Mouse (Mus musculus) adipocyte (in vitro differentiated cells): ENCODE measurements around the gene Zscan20.
A peak's percentile ranks its signal among the peaks of the same experiment; 100 is the strongest.

Experiments
- DNase-seq: peaks from one replicate; pipeline ENCODE4 v3.0.0-alpha.2; 2016; ENCODE audit warnings: low spot score

Gene Zscan20

DNA sequence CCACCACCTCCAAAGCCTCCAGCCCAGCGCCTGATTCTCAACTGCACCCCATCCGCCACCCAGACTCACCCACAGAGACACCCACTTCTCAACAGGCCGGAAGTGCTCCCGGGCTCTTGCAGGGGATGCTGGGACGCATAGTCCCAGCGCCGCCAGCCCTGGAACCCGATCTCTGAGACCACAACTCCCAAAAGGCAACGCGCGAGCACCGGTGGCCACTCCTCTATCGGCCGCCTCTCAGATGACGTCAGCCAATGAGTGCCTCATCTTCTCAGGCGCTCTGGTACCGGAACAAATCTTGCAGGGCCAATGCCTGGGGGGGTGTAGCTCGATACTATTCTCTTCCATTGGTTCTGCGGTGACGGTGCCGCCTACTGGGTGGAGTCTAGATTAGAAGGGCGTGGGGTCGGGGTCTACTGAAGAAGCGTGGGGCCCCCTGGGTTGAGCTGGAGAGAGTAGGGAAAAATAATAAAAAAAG lies at the start of gene Zscan20:
TSS of gene Zscan20 (minus strand) at position 174 of the 478 bp plus-strand sequence.
- DNase-seq: peak; percentile 98

DNA sequence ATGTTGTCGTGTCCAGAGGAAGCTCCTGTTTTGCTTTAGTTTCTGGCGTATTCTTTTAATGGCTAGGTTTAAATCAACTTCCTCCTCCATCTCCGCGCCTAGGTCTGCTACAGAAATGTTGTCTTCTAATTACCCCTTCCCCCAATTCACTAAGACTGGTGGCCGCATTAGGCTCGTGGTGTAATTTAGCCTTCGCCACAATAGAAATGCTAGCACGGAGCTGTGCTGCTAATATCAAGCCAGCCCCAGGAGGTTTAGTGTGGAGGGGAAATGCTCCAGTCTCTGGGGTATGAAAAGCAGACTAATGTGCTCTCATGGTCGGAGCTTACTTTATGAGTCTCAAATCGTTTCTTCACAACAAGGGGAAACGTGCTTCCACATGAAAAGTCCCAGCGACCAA lies 45.5 kb upstream of the Zscan20 start:
- no peak for DNase-seq

DNA sequence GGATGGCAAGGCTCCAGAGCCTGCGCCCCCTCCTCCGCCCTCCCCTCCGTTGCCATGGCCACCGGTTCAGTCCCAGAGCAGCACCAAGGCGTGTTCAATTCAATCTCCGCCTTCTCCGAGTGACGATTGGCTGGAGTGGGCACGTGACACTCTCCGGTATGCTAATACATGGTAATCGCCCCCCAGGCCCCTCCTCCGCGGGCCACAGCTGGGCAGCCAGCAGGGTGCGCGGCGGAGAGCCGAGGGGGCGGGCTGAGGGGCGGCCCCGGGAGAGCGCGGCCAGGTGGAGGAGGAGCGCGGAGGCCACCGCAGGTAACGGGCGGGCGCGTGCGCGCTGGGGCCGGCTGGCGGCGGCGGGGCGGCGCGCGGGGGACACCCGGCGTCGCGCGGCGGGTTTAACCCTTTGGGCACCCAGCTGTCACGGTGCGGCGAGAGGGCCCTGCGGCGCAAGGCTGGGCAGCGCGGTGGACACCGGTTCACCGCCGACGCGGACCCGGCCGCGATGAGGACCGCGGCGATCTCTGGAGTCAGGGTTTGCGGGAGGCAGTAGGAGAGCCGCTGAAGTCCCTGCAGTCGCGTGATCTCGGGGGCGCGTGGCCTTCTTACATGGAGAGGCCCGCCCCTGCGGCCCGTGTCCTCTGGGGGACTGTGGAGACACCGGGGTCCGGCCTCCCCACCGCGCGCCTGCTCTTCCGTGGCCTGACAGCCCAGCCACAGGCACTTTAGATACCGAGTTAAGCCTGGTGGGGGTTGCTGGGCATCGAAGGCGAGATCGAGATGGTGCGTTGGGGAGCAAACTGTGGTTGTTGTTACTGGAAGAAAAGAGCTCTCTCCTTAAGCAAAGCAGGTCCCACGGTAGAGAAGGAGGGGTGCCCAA lies 44.8 kb upstream of the Zscan20 start, which contains the start of gene Phc2:
TSS of gene Phc2 (plus strand) at position 198 of the 877 bp plus-strand sequence.
- no peak for DNase-seq

DNA sequence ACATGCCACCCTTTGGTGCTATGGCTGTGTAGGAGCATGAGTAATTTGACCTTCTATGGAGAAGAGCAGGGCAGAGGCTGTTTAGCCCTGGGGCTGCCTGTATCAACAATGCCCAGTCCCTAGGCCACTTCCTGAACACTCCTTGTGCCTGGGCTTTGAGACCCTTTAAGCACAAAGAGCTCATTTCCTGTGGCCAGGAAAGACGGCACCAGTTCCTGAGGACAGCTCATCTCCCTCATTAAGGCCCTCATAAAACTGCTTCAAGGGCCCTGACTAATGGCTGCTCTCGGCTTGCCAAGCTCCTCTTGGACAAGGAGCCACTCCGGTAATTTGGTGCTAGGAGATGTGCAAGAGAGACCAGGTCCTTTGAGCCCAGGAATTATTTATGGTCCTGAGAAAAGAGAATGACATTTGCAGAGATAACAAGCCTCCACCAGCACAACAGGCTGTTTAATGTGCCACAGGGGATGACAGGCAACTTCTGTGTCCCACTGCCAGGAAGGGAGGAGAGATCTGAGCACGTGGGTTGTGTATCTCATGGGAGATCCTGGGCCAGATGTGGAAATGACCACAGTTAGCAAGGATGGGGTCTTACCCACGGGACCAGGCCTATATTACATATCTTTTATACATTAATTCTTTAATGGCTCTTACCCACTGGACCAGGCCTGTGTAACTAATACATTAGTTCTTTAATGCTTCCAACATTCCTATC lies 42.8 kb upstream of the Zscan20 start:
- no peak for DNase-seq

DNA sequence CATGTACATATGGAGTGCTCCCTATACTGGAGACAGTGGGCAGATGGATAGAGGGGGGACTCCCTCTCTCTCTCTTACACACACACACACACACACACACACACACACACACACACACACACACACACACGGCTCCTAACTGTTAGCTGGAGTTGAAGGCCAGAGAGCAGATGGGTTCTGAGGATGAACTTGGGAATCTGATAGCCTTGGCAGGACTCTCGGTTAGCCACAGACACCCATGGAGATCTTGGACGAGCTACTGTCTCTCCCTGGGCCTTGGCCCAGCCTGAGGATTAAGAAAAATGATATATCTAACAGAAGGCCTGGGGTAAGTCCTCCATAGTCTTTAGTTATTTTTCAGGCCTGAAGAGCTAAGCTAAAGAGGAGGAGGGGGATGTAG lies 41.6 kb upstream of the Zscan20 start:
- DNase-seq: no peak

DNA sequence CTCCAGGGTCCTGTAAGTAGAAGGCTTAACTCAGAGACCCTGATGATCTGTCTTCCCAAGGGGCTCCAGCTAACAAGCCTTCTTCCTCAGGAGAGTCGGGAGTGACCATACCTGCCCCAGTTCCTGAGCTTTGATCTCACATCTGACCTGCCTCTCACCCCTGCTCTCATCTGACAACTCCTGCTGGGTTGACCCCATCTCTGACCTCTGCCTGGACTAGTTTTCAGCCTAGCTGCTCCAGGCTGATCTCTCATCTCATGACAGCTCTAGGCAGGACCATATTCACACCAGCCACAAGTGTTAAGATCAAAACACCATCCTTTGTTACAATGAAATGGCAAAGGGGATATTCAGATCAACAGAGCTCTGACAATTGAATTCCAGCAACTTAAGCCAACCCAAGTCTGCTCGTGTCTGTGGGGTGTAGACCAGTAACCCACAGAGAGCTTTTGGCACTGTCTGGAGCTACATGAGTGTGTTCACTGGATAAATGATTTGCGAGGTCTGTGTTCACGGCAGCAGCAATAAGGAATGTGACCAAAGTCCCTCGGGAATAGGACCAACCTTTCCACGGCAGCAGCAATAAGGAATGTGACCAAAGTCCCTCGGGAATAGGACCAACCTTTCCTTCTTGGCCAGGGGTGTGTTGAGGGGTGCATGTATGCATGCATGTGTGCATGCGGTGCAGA lies 38.8 kb upstream of the Zscan20 start:
- DNase-seq: no peak

DNA sequence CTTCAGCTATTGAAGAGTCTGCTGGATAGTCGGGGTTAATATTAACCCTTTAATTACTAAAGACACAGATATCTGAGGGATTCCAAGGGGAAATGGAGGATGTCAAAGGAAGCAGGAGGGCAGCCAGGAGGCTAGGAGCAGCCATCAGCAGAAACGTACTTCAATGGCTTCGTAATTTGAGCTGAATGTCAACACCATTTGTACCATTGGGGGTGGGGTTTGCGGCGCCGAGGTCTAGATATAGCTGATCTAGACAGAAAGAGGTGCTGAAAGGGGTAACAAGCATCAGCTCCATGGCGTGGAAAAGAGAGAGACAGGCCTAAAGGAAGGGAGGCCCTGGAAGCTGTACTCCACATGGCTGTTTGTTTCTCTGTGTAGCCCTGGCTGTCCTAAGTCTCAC lies 36.9 kb upstream of the Zscan20 start:
- DNase-seq: no peak

DNA sequence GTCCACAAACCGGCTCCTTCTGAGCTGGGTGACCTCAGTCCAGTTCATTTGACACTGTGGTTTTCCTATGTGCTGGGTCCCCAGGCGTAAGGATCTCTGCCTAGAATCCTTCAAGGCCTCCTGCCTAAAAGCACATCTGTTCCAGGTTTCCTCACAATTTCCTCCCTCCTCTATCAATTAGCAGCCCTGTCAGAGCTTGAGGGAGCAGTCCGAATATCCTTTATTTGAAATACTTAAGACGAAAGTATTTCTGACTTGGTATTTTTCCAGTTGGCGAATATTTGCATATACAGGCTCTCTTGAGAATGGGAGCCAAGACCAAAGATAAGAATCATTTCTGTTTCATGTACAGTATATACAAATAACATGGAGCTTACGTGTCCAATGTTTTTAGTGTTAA lies 36.0 kb upstream of the Zscan20 start:
- no peak for DNase-seq

DNA sequence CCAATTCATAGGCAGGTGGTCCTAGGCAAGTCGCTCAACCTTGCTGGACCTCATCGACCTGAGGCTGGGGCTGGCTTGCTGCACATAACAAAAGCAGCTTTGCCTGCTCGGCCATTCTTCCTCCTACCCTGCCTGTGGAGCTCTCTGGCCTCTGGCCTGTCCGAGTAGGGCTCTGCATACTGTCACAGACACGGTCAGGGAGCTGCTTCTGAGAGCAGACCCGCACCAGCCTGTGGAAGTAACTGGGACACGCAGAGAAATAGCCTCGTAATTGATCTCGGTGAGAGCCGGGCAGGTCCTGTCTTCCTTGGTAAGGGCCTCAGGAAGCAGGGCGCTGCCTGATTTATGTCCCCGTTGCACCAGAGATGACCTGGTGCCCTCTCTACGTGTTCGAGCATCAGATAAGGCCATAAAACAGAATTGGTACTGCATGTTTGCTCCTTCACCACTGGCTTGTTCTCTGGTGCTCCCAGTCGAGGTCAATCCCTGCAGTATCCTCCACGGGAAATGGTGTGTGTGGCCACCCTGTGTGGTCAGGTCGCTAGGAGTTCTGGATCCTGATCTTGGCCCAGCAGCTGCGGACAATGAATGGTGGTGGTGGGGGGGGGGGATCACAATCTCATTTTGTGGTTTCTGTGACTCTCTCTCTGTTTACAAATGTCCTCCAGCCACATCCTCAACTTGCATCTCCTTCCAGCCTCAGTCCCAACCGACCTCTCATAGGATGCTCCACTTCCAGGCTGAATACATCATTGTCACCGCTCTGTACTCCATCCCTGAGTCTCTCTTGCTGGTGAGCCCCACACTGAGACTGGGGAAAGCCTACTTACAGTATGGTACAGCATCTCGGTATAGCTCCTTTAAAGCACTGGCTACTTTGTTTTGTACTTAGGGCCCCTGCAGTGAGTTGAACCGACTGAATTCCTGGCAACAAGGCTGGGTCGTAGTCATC lies 32.1 kb upstream of the Zscan20 start:
- DNase-seq: no peak

DNA sequence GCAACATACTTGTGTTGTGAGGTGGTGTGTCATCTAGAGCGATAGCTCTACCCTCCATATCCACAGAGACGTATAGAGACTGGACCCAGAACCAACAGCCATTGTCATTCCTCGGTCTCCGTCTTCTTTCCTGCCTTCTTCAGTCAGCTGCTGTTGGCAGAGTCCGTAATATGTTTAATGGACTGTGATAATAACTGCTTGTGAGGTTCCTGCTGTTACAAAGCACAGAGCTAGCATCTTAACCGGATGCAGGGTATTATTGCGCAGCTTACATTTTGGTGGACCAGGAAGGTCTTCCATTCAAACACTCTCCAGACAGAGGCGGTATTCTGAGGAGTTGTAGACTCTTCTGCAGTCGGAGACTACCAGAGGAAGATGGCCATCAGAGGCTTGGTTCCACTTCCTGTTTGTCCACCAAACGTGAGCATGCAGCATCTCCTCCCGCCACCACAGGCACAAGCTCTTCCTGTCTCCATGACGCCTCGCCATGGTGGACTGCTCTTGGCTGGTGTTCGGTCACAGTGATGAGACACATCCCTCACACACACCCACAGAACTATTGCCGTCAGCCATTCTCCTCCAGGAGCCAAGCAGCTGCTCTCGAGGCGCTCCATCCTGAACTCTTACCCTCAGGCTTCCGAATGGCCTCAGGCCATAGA lies 28.5 kb upstream of the Zscan20 start:
- no peak for DNase-seq

DNA sequence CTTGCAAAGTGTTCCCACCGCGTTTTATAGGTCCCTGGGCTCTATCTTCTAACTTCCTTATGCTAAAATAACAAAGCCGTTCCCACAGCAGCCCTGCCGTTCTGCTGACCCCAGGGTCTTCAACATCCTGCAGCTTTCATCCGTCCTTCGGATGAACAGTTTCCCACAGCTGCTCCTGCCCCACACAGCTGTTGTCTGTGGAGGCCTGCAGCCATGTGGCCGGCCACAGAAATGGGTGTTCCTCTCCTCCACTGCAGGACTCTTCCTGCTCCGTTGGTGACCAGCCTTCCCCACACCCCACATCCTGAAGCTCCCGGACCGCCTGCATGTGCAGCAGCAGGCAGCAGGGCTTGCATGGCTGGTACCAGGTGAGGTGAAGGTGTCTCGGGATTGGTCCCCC lies 27.4 kb upstream of the Zscan20 start:
- DNase-seq: no peak

DNA sequence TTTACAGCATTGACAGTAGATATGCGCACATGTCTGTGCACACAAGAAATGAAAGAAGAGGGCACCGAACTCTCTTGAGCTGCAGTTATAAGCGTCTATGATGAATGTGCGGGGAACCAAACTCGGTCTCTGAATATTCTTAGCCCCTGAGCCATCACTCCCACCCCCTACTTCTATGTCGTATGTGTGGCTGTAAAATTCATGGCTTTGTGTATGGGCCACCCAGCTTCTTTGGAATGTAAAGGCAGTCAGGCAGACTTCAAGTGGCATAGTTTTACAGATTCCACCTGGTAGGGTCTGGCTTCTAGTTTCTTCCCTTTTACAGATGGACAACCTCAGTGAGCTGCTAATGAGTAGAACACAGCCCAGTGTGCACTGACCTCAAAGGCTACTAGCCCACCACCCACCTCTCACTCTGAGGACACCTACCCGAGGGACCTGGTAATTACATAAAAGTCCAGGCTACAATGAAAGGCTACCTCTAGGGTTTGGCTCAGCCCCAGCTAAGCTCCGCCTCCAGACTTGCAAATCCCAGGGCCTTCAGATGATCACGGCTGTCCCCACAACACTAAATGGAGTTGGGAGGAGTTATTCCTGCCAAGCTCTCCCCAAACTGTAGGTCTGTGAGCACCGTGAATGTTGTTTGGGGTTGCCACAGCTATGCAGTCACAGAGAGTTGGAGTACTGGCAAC lies 26.1 kb upstream of the Zscan20 start:
- DNase-seq: no peak

DNA sequence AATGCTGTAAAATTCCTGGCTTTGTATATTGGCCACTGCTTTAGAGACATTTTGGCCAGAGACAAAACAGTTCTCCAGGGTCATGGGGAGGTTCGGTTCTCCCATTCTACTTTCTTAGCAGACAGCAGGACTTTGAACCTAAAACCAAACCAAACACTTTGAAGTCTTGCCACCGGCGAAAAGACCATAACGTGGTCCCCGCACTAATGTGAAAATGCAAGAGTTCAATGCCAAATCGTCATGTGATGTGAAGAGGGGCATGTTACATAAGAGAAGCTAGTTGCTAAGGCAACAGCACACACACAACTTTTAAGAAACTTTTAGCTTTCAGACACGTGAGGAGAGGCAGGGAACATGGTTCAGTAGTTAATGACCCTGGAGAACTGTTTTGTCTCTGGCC lies 25.6 kb upstream of the Zscan20 start:
- DNase-seq: no peak

DNA sequence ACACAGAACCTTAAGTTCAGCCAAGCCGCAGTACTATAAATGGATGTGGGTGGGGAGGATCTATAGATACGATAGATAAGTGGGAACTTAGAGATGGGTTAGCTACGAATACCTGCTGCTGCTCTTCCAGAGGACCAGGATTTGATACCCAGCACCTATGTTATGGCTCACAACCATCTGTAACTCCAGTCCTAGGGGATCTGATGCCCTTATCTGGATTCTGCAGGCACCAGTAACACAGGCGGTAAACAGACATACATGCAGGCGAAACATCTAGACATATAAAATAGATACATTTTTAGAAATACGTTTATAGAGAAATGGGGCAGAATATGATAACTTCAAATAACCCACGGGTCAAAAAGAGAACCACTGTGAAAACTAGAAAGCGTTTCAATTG lies 11.2 kb upstream of the Zscan20 start:
- no peak for DNase-seq

DNA sequence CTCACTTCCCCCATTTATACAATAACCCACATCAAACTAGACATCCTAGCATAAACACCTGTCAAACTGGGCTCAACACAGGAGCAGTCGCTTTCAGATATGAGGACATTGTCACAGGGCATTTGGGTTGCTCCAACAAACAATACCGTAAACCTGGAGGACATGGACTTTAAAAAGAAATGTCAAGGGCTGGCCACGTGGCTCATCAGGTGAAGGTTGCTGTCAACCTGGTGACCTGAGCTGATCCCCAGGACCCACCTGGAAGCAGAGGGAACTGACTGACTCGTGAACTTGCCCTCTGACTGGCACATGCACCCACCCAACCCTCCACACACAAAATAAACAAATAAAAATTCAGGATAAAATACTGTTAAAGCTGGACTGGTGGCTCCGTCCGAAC lies 10.7 kb upstream of the Zscan20 start:
- DNase-seq: no peak

DNA sequence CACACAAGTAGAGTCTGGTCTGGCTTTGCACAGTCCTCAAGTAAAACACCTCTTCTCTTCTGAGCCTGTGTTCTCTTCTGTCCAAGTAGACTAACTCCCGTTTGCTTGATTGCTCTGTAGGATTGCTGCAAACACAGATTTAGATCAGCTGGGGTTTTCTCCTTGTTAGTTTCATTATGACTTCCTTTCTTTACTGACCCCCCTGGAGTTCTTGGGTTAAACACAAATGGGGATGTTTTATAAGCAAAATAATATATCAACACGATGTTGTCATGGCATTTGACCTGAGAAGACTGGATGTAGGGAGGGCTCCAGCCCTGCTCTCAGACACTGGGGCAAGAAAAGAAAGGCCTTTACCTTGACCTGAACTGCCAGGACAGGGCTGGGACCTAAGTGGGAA lies 9.1 kb upstream of the Zscan20 start:
- no peak for DNase-seq

DNA sequence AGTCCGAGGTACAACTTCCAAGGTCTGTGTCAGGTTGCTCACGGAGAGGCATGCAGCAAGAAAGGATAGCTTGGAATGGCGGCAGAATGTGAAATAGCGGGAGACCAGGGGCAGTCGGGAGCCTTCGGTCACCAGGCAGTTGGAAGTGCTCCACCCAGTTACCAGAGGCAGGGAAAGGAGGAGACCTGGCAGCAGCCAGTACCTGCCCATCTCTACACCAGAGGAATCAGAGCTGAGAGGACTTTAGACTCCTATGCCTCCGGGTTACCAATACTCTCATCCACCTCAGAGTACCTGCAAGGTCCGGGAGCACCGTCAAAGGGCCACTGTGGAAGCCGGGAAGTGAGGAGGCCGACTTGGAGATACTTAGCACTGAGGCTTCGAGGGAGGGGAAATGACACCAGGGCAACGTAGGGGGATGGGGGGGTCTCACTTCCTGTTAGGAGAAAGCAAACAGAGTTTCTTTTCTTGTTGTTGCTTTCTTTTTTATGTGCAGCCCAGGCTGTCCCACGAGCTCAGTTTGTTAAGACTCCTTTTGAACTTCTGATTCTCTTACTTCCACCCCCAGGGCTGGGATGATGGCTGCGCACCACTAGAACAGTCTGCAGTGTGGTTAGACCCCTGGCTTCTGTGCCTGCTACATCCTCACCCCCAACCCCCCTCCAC lies 8.5 kb upstream of the Zscan20 start, which contains the start of gene Tlr12:
TSS of gene Tlr12 (minus strand) at position 374 of the 666 bp plus-strand sequence.
- no peak for DNase-seq

DNA sequence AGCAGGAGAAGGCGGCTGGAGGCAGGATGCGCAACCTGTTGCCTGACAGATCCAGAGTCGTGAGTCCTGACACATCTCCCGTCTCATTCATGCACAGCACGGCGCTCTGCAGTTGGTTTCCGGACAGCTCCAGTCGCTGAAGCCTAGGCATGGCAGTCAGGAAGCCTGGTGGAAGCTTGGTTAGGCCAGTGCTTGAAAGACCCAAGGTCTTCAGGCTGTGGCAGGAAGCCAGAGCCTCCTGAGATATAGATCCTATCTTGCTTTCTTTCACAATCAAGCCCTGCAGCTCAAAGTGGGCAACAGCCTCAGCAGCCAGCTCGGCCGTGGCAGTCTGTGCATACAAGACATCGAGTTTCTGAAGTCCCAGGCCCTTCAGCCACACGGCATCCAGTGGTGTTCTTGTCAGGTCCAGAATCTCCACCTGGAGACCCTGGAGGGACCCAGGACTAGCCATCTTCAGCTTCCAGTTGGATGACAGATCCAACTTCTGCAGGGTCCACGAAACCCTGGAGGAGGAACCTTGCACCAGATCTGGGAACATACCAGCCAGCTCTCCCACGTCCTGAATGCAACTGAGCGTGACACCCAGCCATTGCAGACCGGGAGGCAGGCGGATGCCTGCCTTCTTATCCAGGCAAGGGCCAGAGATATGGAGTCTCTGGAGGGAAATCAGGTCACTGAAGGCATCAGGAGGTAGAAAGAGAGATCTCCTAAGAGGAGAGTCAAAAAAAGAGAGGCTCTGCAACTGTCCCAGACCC lies 7.6 kb upstream of the Zscan20 start:
- no peak for DNase-seq

DNA sequence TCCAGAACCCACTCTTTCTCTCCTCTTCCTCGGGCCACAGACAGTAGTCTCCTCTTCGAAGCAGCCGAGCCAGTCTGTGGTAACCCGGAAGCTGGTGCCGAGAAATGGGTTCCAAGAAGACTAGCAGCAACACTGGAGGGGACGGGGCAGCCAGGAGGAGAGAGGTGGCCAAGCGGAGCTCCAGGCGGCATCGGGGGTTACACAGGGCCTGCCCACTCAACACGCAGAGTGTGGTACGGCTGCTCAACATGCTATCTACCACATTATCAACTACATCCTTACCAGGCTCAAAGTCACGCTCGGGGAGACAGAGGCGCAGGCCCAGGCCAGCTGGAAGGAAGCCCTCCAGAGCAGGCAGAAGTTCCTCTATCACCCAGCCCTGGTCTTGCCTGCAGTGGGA lies 5.9 kb upstream of the Zscan20 start:
- DNase-seq: no peak
